Comparison of ENCODE assay signal across 8 mouse cellular contexts in genomic region chr4:125122431-125123278, GRCm38 (mm10). TPM values are rescaled to one million over a fixed set of nuclear protein-coding genes. Genes with fewer than 3 reads are reported as not detected.
DNase-seq lines count a peak whose midpoint lies in the region; ATAC-seq lines count a peak whose summit lies in the region.

No protein-coding gene starts in this region.

- no peaks in the 10 kb centered on the region for H3K9me3 ChIP-seq in midbrain, embryonic 16.5 days (replicated peaks; ENCODE audit: control insufficient read depth, low read length, poor library complexity, severe bottlenecking)
- H3K9me3 ChIP-seq in midbrain, embryonic 14.5 days (ENCODE audit: control insufficient read depth, low read length), result no peaks in the 10 kb centered on the region
- H3K9me3 ChIP-seq in liver, embryonic 15.5 days (replicated peaks), result no peaks in the 10 kb centered on the region
- no peaks in the 10 kb centered on the region for H3K9me3 ChIP-seq in stomach, embryonic 14.5 days (ENCODE audit: control insufficient read depth, low read depth, low read length)

- H3K27me3 ChIP-seq in midbrain, embryonic 16.5 days (ENCODE audit: control insufficient read depth, insufficient read depth, low read depth, low read length), result peaks cover 9% of the 10 kb centered on the region; the same call in 1 of the 2 replicates
- peaks cover 13% of the 10 kb centered on the region; the same call in 1 of the 2 replicates for H3K27me3 ChIP-seq in midbrain, embryonic 14.5 days (ENCODE audit: control insufficient read depth, insufficient read depth, low read length)
- H3K27me3 ChIP-seq in liver, embryonic 15.5 days, result no peaks in the 10 kb centered on the region
- no peaks in the 10 kb centered on the region for H3K27me3 ChIP-seq in stomach, embryonic 14.5 days (ENCODE audit: control insufficient read depth, insufficient read depth, low read length)

- no peak for ATAC-seq in midbrain, embryonic 16.5 days
- ATAC-seq in midbrain, embryonic 14.5 days (ENCODE audit: low FRiP score, low TSS enrichment), result no peak
- ATAC-seq in liver, embryonic 15.5 days (ENCODE audit: insufficient read depth), result no peak
- no peak for ATAC-seq in stomach, embryonic 14.5 days (ENCODE audit: insufficient number of reproducible peaks, insufficient read depth, low FRiP score, low read depth)
- no peak for ATAC-seq in frontal cortex, adult (ENCODE audit: low TSS enrichment)

- 27% methylated on average over 15 of the region's 16 CpGs for WGBS in midbrain, embryonic 16.5 days
- WGBS in midbrain, embryonic 14.5 days, result 26% methylated on average over 16 of the region's 16 CpGs
- 15% methylated on average over 16 of the region's 16 CpGs for WGBS in liver, embryonic 15.5 days (ENCODE audit: insufficient replicate concordance)
- 19% methylated on average over 16 of the region's 16 CpGs for WGBS in stomach, embryonic 14.5 days

- H3K36me3 ChIP-seq in midbrain, embryonic 16.5 days (ENCODE audit: control insufficient read depth, insufficient read depth, low read length), result no peaks in the 10 kb centered on the region
- H3K36me3 ChIP-seq in midbrain, embryonic 14.5 days (ENCODE audit: control insufficient read depth, insufficient read depth, low read length), result no peaks in the 10 kb centered on the region
- H3K36me3 ChIP-seq in liver, embryonic 15.5 days (replicated peaks), result 0 out of 2 replicates have a peak, but pooled peaks cover 6% of the 10 kb centered on the region
- H3K36me3 ChIP-seq in stomach, embryonic 14.5 days (ENCODE audit: control insufficient read depth, insufficient read depth, low read length), result peaks cover 3% of the 10 kb centered on the region; the same call in 1 of the 2 replicates

- H3K27ac ChIP-seq in midbrain, embryonic 16.5 days (ENCODE audit: low read length), result no peak overlapping the region
- H3K27ac ChIP-seq in midbrain, embryonic 14.5 days (replicated peaks; ENCODE audit: low read depth, low read length), result no peak overlapping the region
- H3K27ac ChIP-seq in liver, embryonic 15.5 days (replicated peaks), result peak overlapping the region; percentile 54
- H3K27ac ChIP-seq in stomach, embryonic 14.5 days (ENCODE audit: low read length), result peak overlapping the region; percentile 48; the same call in 1 of the 2 replicates

- no peak overlapping the region for H3K4me2 ChIP-seq in midbrain, embryonic 16.5 days (ENCODE audit: low read length)
- H3K4me2 ChIP-seq in midbrain, embryonic 14.5 days (ENCODE audit: low read length), result no peak overlapping the region
- H3K4me2 ChIP-seq in liver, embryonic 15.5 days, result peak overlapping the region; percentile 46
- H3K4me2 ChIP-seq in stomach, embryonic 14.5 days (replicated peaks; ENCODE audit: low read depth, low read length), result no peak overlapping the region

- DNase-seq in midbrain, embryonic 14.5 days, result no peak
- peak; percentile 40 for DNase-seq in embryo, embryonic 10.5 days (ENCODE audit: low spot score)
- peak; percentile 45 for DNase-seq in heart, postnatal 4 days
- DNase-seq in right cerebral cortex, adult 18-20 months, result no peak

- H3K4me3 ChIP-seq in midbrain, embryonic 16.5 days (ENCODE audit: low read depth, low read length), result no peak overlapping the region
- H3K4me3 ChIP-seq in midbrain, embryonic 14.5 days (replicated peaks; ENCODE audit: low read depth, low read length), result no peak overlapping the region
- no peak overlapping the region for H3K4me3 ChIP-seq in liver, embryonic 15.5 days (replicated peaks)
- no peak overlapping the region for H3K4me3 ChIP-seq in stomach, embryonic 14.5 days (ENCODE audit: low read depth, low read length)

- H3K4me1 ChIP-seq in midbrain, embryonic 16.5 days (ENCODE audit: control insufficient read depth, insufficient read depth, low read length), result peaks cover 3% of the 10 kb centered on the region; the same call in 1 of the 2 replicates
- peaks cover 12% of the 10 kb centered on the region; the same call in 1 of the 2 replicates for H3K4me1 ChIP-seq in midbrain, embryonic 14.5 days (ENCODE audit: control insufficient read depth, insufficient read depth, low read length)
- H3K4me1 ChIP-seq in liver, embryonic 15.5 days (replicated peaks), result peaks cover 65% of the 10 kb centered on the region
- peaks cover 27% of the 10 kb centered on the region for H3K4me1 ChIP-seq in stomach, embryonic 14.5 days (ENCODE audit: control insufficient read depth, insufficient read depth, low read length)

- 0 out of 2 replicates have a peak overlapping the region, but pooled peaks have one; percentile 15 for H3K9ac ChIP-seq in midbrain, embryonic 16.5 days (ENCODE audit: low read depth, low read length)
- no peak overlapping the region; the same call in 1 of the 2 replicates for H3K9ac ChIP-seq in midbrain, embryonic 14.5 days (replicated peaks; ENCODE audit: low read length)
- no peak overlapping the region for H3K9ac ChIP-seq in liver, embryonic 15.5 days
- H3K9ac ChIP-seq in stomach, embryonic 14.5 days (replicated peaks; ENCODE audit: low read depth, low read length), result no peak overlapping the region

RNA-seq across cellular contexts. Expression of gene Zc3h12a, which starts 5.0 kb away (rescaled TPM):
- not detected in 2 replicates for polyA plus RNA-seq in midbrain, embryonic 16.5 days (2015; fragmentation: Nextera tagmentation; extraction: Ambion mirVana)
- 0.22 and 0.46 TPM in 2 replicates for polyA plus RNA-seq in midbrain, embryonic 14.5 days (2014; fragmentation: Nextera tagmentation; extraction: Ambion mirVana)
- total RNA-seq in heart, postnatal 4 days (2021), result 1 to 10 TPM; 2.4 to 3.2 TPM
- 0.51 and 0.61 TPM in 2 replicates for polyA plus RNA-seq in liver, embryonic 15.5 days (2015; fragmentation: Nextera tagmentation; extraction: Ambion mirVana)
- polyA plus RNA-seq in stomach, embryonic 14.5 days (2014; fragmentation: Nextera tagmentation; extraction: Ambion mirVana), result 1.1 and 1.2 TPM in 2 replicates

RNA-seq across cellular contexts. Expression of gene Meaf6, which starts 37.7 kb away (rescaled TPM):
- 181 and 186 TPM in 2 replicates for polyA plus RNA-seq in midbrain, embryonic 16.5 days (2015; fragmentation: Nextera tagmentation; extraction: Ambion mirVana)
- 171 and 183 TPM in 2 replicates for polyA plus RNA-seq in midbrain, embryonic 14.5 days (2014; fragmentation: Nextera tagmentation; extraction: Ambion mirVana)
- 10 to 100 TPM; 38.3 to 40.8 TPM for total RNA-seq in heart, postnatal 4 days (2021)
- polyA plus RNA-seq in liver, embryonic 15.5 days (2015; fragmentation: Nextera tagmentation; extraction: Ambion mirVana), result 16.3 and 18.3 TPM in 2 replicates
- polyA plus RNA-seq in stomach, embryonic 14.5 days (2014; fragmentation: Nextera tagmentation; extraction: Ambion mirVana), result 69.2 and 71.1 TPM in 2 replicates

RNA-seq across cellular contexts. Expression of gene Snip1, which starts 56.2 kb away (rescaled TPM):
- 23.2 and 24.8 TPM in 2 replicates for polyA plus RNA-seq in midbrain, embryonic 16.5 days (2015; fragmentation: Nextera tagmentation; extraction: Ambion mirVana)
- polyA plus RNA-seq in midbrain, embryonic 14.5 days (2014; fragmentation: Nextera tagmentation; extraction: Ambion mirVana), result 27.7 and 31.2 TPM in 2 replicates
- total RNA-seq in heart, postnatal 4 days (2021), result 10 to 100 TPM; 11.6 to 13.7 TPM
- polyA plus RNA-seq in liver, embryonic 15.5 days (2015; fragmentation: Nextera tagmentation; extraction: Ambion mirVana), result 14.2 and 15.1 TPM in 2 replicates
- polyA plus RNA-seq in stomach, embryonic 14.5 days (2014; fragmentation: Nextera tagmentation; extraction: Ambion mirVana), result 27.7 and 30.1 TPM in 2 replicates

RNA-seq across cellular contexts. Expression of gene Dnali1, which starts 57.2 kb away (rescaled TPM):
- polyA plus RNA-seq in midbrain, embryonic 16.5 days (2015; fragmentation: Nextera tagmentation; extraction: Ambion mirVana), result 1.2 and 1.7 TPM in 2 replicates
- polyA plus RNA-seq in midbrain, embryonic 14.5 days (2014; fragmentation: Nextera tagmentation; extraction: Ambion mirVana), result 0.92 and 1.0 TPM in 2 replicates
- total RNA-seq in heart, postnatal 4 days (2021), result not detected
- not detected in 2 replicates for polyA plus RNA-seq in liver, embryonic 15.5 days (2015; fragmentation: Nextera tagmentation; extraction: Ambion mirVana)
- 0.11 and 0.22 TPM in 2 replicates for polyA plus RNA-seq in stomach, embryonic 14.5 days (2014; fragmentation: Nextera tagmentation; extraction: Ambion mirVana)

Comparison
In these comparisons a context has a peak if more than half of its experiments do, and no peak if none do; other contexts are left out.
1. H3K27ac ChIP-seq: peak in liver, embryonic 15.5 days (single experiment) and stomach, embryonic 14.5 days (single experiment); none in midbrain, embryonic 16.5 days (single experiment) and midbrain, embryonic 14.5 days (single experiment).
2. DNase-seq: peak in embryo, embryonic 10.5 days (single experiment) and heart, postnatal 4 days (single experiment); none in midbrain, embryonic 14.5 days (single experiment) and right cerebral cortex, adult 18-20 months (single experiment).